Comparison of ENCODE assay signal across 8 mouse cellular contexts in the genomic region with DNA sequence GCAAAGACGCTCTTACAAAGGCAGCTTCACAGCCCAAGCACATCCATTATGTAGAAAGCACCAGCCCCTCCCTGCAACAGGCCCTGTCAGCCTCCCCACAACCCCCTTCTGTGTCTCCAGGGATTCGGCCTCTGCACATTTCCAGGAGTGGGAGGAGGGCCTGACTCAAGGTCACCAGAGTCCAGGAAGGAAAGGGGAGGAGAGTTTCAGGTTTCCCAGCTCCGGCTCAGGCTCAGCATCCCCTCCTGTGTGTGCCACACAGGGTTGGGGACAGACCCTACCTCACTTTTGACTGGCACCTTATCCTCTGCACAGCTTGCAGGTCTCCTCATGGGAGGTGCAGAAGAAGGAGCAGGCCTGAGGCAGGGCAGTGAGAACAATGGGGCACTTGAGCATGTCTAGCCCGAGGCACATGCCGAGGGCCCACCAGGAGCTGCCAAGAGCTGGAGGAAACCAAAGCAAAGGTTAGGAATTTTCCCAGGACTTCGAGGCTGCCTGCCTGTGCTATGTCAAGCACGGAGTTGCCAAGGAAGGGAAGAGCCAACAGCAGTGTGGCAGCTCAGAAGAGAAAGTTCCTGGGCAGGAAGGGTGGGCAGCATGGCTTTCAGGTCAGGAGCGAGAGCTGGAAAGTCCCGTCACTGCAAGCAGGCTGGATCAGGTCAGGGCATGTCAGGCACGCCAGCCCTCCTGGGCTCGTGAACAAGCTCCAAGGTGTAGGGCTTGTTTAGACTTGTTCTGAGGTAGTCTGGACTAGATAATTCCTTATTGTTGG. TPM values are rescaled to one million over a fixed set of nuclear protein-coding genes. Genes with fewer than 3 reads are reported as not detected.
DNase-seq lines count a peak whose midpoint lies in the region; ATAC-seq and TF ChIP-seq lines count a peak whose summit lies in the region.

No protein-coding gene starts in this region.

- WGBS in forebrain, embryonic 16.5 days, result 46% methylated on average over 11 of the region's 11 CpGs
- WGBS in hindbrain, postnatal 0 days, result 23% methylated on average over 11 of the region's 11 CpGs

- no peak overlapping the region for H3K4me2 ChIP-seq in forebrain, embryonic 16.5 days (ENCODE audit: low read length)
- no peak overlapping the region for H3K4me2 ChIP-seq in hindbrain, postnatal 0 days (ENCODE audit: low read depth, low read length)

- H3K36me3 ChIP-seq in forebrain, embryonic 16.5 days (ENCODE audit: control insufficient read depth, insufficient read depth), result no peaks in the 10 kb centered on the region
- H3K36me3 ChIP-seq in hindbrain, postnatal 0 days (ENCODE audit: insufficient read depth, low read length), result no peaks in the 10 kb centered on the region

- ATAC-seq in forebrain, embryonic 16.5 days, result peak; percentile 26; the same call in 1 of the 2 replicates
- ATAC-seq in hindbrain, postnatal 0 days, result peak; percentile 82

- peak overlapping the region; percentile 6; the same call in 1 of the 2 replicates for H3K27ac ChIP-seq in forebrain, embryonic 16.5 days (ENCODE audit: low read length)
- H3K27ac ChIP-seq in hindbrain, postnatal 0 days, result peak overlapping the region; percentile 56; the same call in 1 of the 2 replicates

- H3K4me3 ChIP-seq in forebrain, embryonic 16.5 days (replicated peaks; ENCODE audit: low read length), result no peak overlapping the region
- H3K4me3 ChIP-seq in hindbrain, postnatal 0 days (ENCODE audit: low read length), result no peak overlapping the region

- no peak for TF ChIP-seq CTCF in hindbrain, postnatal 0 days (IDR thresholded peaks at IDR 0.05; ENCODE audit: low read depth)

- H3K4me1 ChIP-seq in forebrain, embryonic 16.5 days (replicated peaks; ENCODE audit: control insufficient read depth, insufficient read depth, low read length), result peaks cover 7% of the 10 kb centered on the region
- no peaks in the 10 kb centered on the region; the same call in 1 of the 2 replicates for H3K4me1 ChIP-seq in hindbrain, postnatal 0 days (ENCODE audit: insufficient read depth, low read length)

- peak; percentile 67 for DNase-seq in 3134 (ENCODE audit: extremely low read depth, insufficient read length, low spot score)
- DNase-seq in adrenal gland, adult 2 months, result peak; percentile 74
- DNase-seq in hindbrain, postnatal 0 days (ENCODE audit: low spot score), result peak; percentile 53
- DNase-seq in lung, postnatal 36 days, result peak; percentile 32
- no peak for DNase-seq in spleen, adult 12 weeks (ENCODE audit: low spot score)
- DNase-seq in layer of hippocampus, postnatal 14 days (ENCODE audit: low spot score in 2 of 2), result no peak
- no peak for DNase-seq in cerebellum, postnatal 25 days

- H3K27me3 ChIP-seq in forebrain, embryonic 16.5 days (replicated peaks; ENCODE audit: control insufficient read depth, insufficient read depth, low read length), result no peaks in the 10 kb centered on the region
- H3K27me3 ChIP-seq in hindbrain, postnatal 0 days (ENCODE audit: insufficient read depth, low read length), result no peaks in the 10 kb centered on the region

- H3K9me3 ChIP-seq in forebrain, embryonic 16.5 days (ENCODE audit: control insufficient read depth, low read length), result no peaks in the 10 kb centered on the region
- no peaks in the 10 kb centered on the region for H3K9me3 ChIP-seq in hindbrain, postnatal 0 days (ENCODE audit: low read length)

- H3K9ac ChIP-seq in forebrain, embryonic 16.5 days (replicated peaks; ENCODE audit: low read depth, low read length), result no peak overlapping the region
- no peak overlapping the region for H3K9ac ChIP-seq in hindbrain, postnatal 0 days (replicated peaks; ENCODE audit: low read length)

RNA-seq across cellular contexts. Expression of gene Mmrn2, which starts 3.5 kb away (rescaled TPM):
- total RNA-seq in adrenal gland, adult 2 months (2021), result 10 to 100 TPM; 26.5 to 42.4 TPM
- polyA plus RNA-seq in adrenal gland, adult 2 months (2012; rRNA removed), result 16.7 and 17.1 TPM in 2 replicates
- polyA plus RNA-seq in forebrain, embryonic 16.5 days (2015; fragmentation: Nextera tagmentation; extraction: Ambion mirVana), result 3.9 and 4.8 TPM in 2 replicates
- total RNA-seq in hindbrain, postnatal 0 days (2014; rRNA removed), result 6.8 and 8.1 TPM in 2 replicates
- polyA plus RNA-seq in hindbrain, postnatal 0 days (2015; fragmentation: Nextera tagmentation; extraction: Ambion mirVana), result 2.5 and 2.6 TPM in 2 replicates
- 1 to 10 TPM; 2.7 to 5.2 TPM for total RNA-seq in layer of hippocampus, postnatal 14 days (2021)

RNA-seq across cellular contexts. Expression of gene Sncg, which starts 4.2 kb away (rescaled TPM):
- 10 to 100 TPM; 20.5 to 38.5 TPM for total RNA-seq in adrenal gland, adult 2 months (2021)
- 26.1 and 33.8 TPM in 2 replicates for polyA plus RNA-seq in adrenal gland, adult 2 months (2012; rRNA removed)
- polyA plus RNA-seq in forebrain, embryonic 16.5 days (2015; fragmentation: Nextera tagmentation; extraction: Ambion mirVana), result 1.9 and 4.2 TPM in 2 replicates
- 49.5 and 65.3 TPM in 2 replicates for total RNA-seq in hindbrain, postnatal 0 days (2014; rRNA removed)
- polyA plus RNA-seq in hindbrain, postnatal 0 days (2015; fragmentation: Nextera tagmentation; extraction: Ambion mirVana), result 164 and 165 TPM in 2 replicates
- total RNA-seq in layer of hippocampus, postnatal 14 days (2021), result 1 to 10 TPM; 2.1 to 4.4 TPM

RNA-seq across cellular contexts. Expression of gene Fam25c, which starts 23.5 kb away (rescaled TPM):
- not detected for total RNA-seq in adrenal gland, adult 2 months (2021)
- polyA plus RNA-seq in adrenal gland, adult 2 months (2012; rRNA removed), result not detected in 2 replicates
- polyA plus RNA-seq in forebrain, embryonic 16.5 days (2015; fragmentation: Nextera tagmentation; extraction: Ambion mirVana), result 0.97 TPM in 1 of 2 replicates, not detected in the other
- total RNA-seq in hindbrain, postnatal 0 days (2014; rRNA removed), result not detected in 2 replicates
- polyA plus RNA-seq in hindbrain, postnatal 0 days (2015; fragmentation: Nextera tagmentation; extraction: Ambion mirVana), result not detected in 2 replicates
- not detected for total RNA-seq in layer of hippocampus, postnatal 14 days (2021)

Comparison
In these comparisons a context has a peak if more than half of its experiments do, and no peak if none do; other contexts are left out.
1. DNase-seq: peak in 3134 (single experiment), adrenal gland, adult 2 months (single experiment), hindbrain, postnatal 0 days (single experiment) and lung, postnatal 36 days (single experiment); none in spleen, adult 12 weeks (single experiment), layer of hippocampus, postnatal 14 days (0 of 2) and cerebellum, postnatal 25 days (0 of 2).